Mouse (Mus musculus) forebrain, embryonic 13.5 days (tissue): ENCODE data around the gene Prkcq. TPM values are rescaled to one million over a fixed set of nuclear protein-coding genes. Genes with fewer than 3 reads are reported as not detected.

Experiments used
- ATAC-seq: fragments of 200-750 bp; cut with Nextera tagmentation; 2 replicates; pipeline ENCODE4 v1.8.0; 2017
- H3K27ac ChIP-seq: fragments of 300-500 bp; sonication (generic); 2 replicates; pipeline ENCODE4 v1.5.1; 2015; ENCODE audit warnings: inconsistent platforms, mild to moderate bottlenecking, moderate library complexity
- H3K27me3 ChIP-seq: fragments of 300-500 bp; sonication (generic); 2 replicates; pipeline ENCODE4 v1.6.1; 2015; ENCODE audit warnings: mild to moderate bottlenecking, inconsistent platforms
- H3K36me3 ChIP-seq: fragments of 300-500 bp; sonication (generic); 2 replicates; pipeline ENCODE4 v1.6.1; 2015; ENCODE audit warnings: mild to moderate bottlenecking, inconsistent platforms; ENCODE audit not compliant: poor library complexity, severe bottlenecking
- H3K4me1 ChIP-seq: fragments of 300-500 bp; sonication (generic); 2 replicates; pipeline ENCODE4 v1.6.1; 2015; ENCODE audit warnings: inconsistent platforms
- H3K4me2 ChIP-seq: fragments of 300-500 bp; sonication (generic); 2 replicates; pipeline ENCODE4 v1.6.1; 2015; ENCODE audit warnings: inconsistent platforms, mild to moderate bottlenecking, moderate library complexity
- H3K4me3 ChIP-seq: fragments of 300-500 bp; sonication (generic); 2 replicates; pipeline ENCODE4 v1.5.1; 2015; ENCODE audit warnings: mild to moderate bottlenecking, inconsistent platforms
- H3K9ac ChIP-seq: fragments of 300-500 bp; sonication (generic); 2 replicates; pipeline ENCODE4 v1.6.1; 2015; ENCODE audit warnings: mild to moderate bottlenecking, inconsistent platforms
- H3K9me3 ChIP-seq: fragments of 300-500 bp; sonication (generic); replicated peaks from 2 replicates; pipeline ENCODE4 v1.6.1; 2016; ENCODE audit warnings: inconsistent platforms
- WGBS: fragments of 180-500 bp; shearing (Covaris S2); methylation state at CpG from one replicate; pipeline ENCODE4 v1.1.7; 2015; 5-methylcytosine and 5-hydroxymethylcytosine counted together
- polyA plus RNA-seq: library from polyadenylated mRNA; unstranded; fragments of >200 nt; fragmentation: Nextera tagmentation; extraction: Ambion mirVana; gene quantifications from 2 replicates; pipeline ENCODE4 v1.2.1, GENCODE M21; 2015

Gene Prkcq
- polyA plus RNA-seq, 1 experiment from 2014 or later, result 1.1 TPM

- WGBS, result 89% methylated on average over 4 of the region's 4 CpGs
- Histone ChIP-seq H3K9ac (no peak overlapping the region), H3K36me3 (no peaks in the 10 kb centered on the region)
Measured at GRCm38 (mm10) chr2:11189150-11189767, 17.4 kb downstream of the Prkcq start.

GRCm38 (mm10) chr2:11192281-11193098 lies 20.6 kb downstream of the Prkcq start:
- no peaks in the 10 kb centered on the region for H3K36me3 ChIP-seq
- no peak overlapping the region for H3K4me3 ChIP-seq
- no peak overlapping the region for H3K9ac ChIP-seq
- WGBS, result 75% methylated on average over 12 of the region's 12 CpGs
- no peaks in the 10 kb centered on the region for H3K4me1 ChIP-seq
- ATAC-seq, result no peak
- no peaks in the 10 kb centered on the region for H3K9me3 ChIP-seq
- H3K27me3 ChIP-seq, result no peaks in the 10 kb centered on the region
- no peak overlapping the region for H3K27ac ChIP-seq
- no peak overlapping the region for H3K4me2 ChIP-seq

More at GRCm38 (mm10) chr2:11189150-11189767, 17.4 kb downstream of the Prkcq start:
- Histone ChIP-seq H3K27ac (no peak overlapping the region), H3K4me1 (no peaks in the 10 kb centered on the region), H3K4me2 (no peak overlapping the region), H3K4me3 (no peak overlapping the region), H3K9me3 (no peaks in the 10 kb centered on the region), H3K27me3 (no peaks in the 10 kb centered on the region)
- no peak for ATAC-seq

- Histone ChIP-seq H3K9ac (no peak overlapping the region), H3K36me3 (no peaks in the 10 kb centered on the region)
Measured at GRCm38 (mm10) chr2:11193099-11193618, 21.3 kb downstream of the Prkcq start.

GRCm38 (mm10) chr2:11194732-11195340 lies 22.9 kb downstream of the Prkcq start:
- no peak overlapping the region for H3K4me3 ChIP-seq
- H3K9me3 ChIP-seq, result no peaks in the 10 kb centered on the region
- ATAC-seq, result no peak
- H3K4me1 ChIP-seq, result no peaks in the 10 kb centered on the region
- H3K9ac ChIP-seq, result no peak overlapping the region
- 85% methylated on average over 5 of the region's 5 CpGs for WGBS
- H3K36me3 ChIP-seq, result no peaks in the 10 kb centered on the region
- H3K4me2 ChIP-seq, result no peak overlapping the region
- no peaks in the 10 kb centered on the region for H3K27me3 ChIP-seq
- H3K27ac ChIP-seq, result no peak overlapping the region

More at GRCm38 (mm10) chr2:11193099-11193618, 21.3 kb downstream of the Prkcq start:
- Histone ChIP-seq H3K9me3 (no peaks in the 10 kb centered on the region), H3K4me2 (no peak overlapping the region), H3K27ac (no peak overlapping the region), H3K27me3 (no peaks in the 10 kb centered on the region), H3K4me1 (no peaks in the 10 kb centered on the region), H3K4me3 (no peak overlapping the region)
- no peak for ATAC-seq
- WGBS, result 92% methylated on average over 6 of the region's 6 CpGs

- 79% methylated on average over 2 of the region's 2 CpGs for WGBS
- H3K36me3 ChIP-seq, result no peaks in the 10 kb centered on the region
- no peak overlapping the region for H3K9ac ChIP-seq
- no peak overlapping the region for H3K4me2 ChIP-seq
- no peaks in the 10 kb centered on the region for H3K9me3 ChIP-seq
- H3K27me3 ChIP-seq, result no peaks in the 10 kb centered on the region
- no peak overlapping the region for H3K4me3 ChIP-seq
- ATAC-seq, result no peak
- H3K27ac ChIP-seq, result no peak overlapping the region
- H3K4me1 ChIP-seq, result no peaks in the 10 kb centered on the region
Measured at GRCm38 (mm10) chr2:11196071-11196470, 24.2 kb downstream of the Prkcq start.

GRCm38 (mm10) chr2:11196952-11197559 lies 25.1 kb downstream of the Prkcq start:
- Histone ChIP-seq H3K4me1 (no peaks in the 10 kb centered on the region), H3K9ac (no peak overlapping the region), H3K9me3 (no peaks in the 10 kb centered on the region), H3K4me3 (no peak overlapping the region), H3K36me3 (no peaks in the 10 kb centered on the region), H3K27ac (no peak overlapping the region), H3K4me2 (no peak overlapping the region), H3K27me3 (no peaks in the 10 kb centered on the region)
- WGBS, result 88% methylated on average over 5 of the region's 5 CpGs
- no peak for ATAC-seq

GRCm38 (mm10) chr2:11199624-11200023 lies 27.7 kb downstream of the Prkcq start:
- Histone ChIP-seq H3K9ac (no peak overlapping the region), H3K36me3 (no peaks in the 10 kb centered on the region), H3K4me3 (no peak overlapping the region), H3K4me1 (no peaks in the 10 kb centered on the region), H3K27me3 (no peaks in the 10 kb centered on the region), H3K4me2 (no peak overlapping the region), H3K9me3 (no peaks in the 10 kb centered on the region), H3K27ac (no peak overlapping the region)
- no peak for ATAC-seq
- WGBS, result 85% methylated on average over 5 of the region's 5 CpGs

GRCm38 (mm10) chr2:11202841-11203240 lies 30.9 kb downstream of the Prkcq start:
- Histone ChIP-seq H3K4me2 (no peak overlapping the region), H3K4me3 (no peak overlapping the region), H3K36me3 (no peaks in the 10 kb centered on the region), H3K27ac (no peak overlapping the region), H3K9ac (no peak overlapping the region), H3K27me3 (no peaks in the 10 kb centered on the region), H3K9me3 (no peaks in the 10 kb centered on the region), H3K4me1 (no peaks in the 10 kb centered on the region)
- WGBS, result 85% methylated on average over 11 of the region's 11 CpGs
- no peak for ATAC-seq

GRCm38 (mm10) chr2:11203261-11203660 lies 31.4 kb downstream of the Prkcq start:
- ATAC-seq, result no peak
- 87% methylated on average over 5 of the region's 5 CpGs for WGBS
- H3K4me3 ChIP-seq, result no peak overlapping the region
- H3K27me3 ChIP-seq, result no peaks in the 10 kb centered on the region
- H3K36me3 ChIP-seq, result no peaks in the 10 kb centered on the region
- H3K27ac ChIP-seq, result no peak overlapping the region
- no peaks in the 10 kb centered on the region for H3K9me3 ChIP-seq
- H3K9ac ChIP-seq, result no peak overlapping the region
- H3K4me2 ChIP-seq, result no peak overlapping the region
- no peaks in the 10 kb centered on the region for H3K4me1 ChIP-seq

GRCm38 (mm10) chr2:11204232-11204631 lies 32.3 kb downstream of the Prkcq start:
- no peak overlapping the region for H3K9ac ChIP-seq
- H3K27ac ChIP-seq, result no peak overlapping the region
- no peaks in the 10 kb centered on the region for H3K27me3 ChIP-seq
- H3K4me3 ChIP-seq, result no peak overlapping the region
- no peaks in the 10 kb centered on the region for H3K4me1 ChIP-seq
- WGBS, result 71% methylated on average over 5 of the region's 5 CpGs
- H3K9me3 ChIP-seq, result no peaks in the 10 kb centered on the region
- ATAC-seq, result no peak
- no peaks in the 10 kb centered on the region for H3K36me3 ChIP-seq
- H3K4me2 ChIP-seq, result no peak overlapping the region

- Histone ChIP-seq H3K9me3 (no peaks in the 10 kb centered on the region), H3K4me2 (no peak overlapping the region), H3K9ac (no peak overlapping the region), H3K27ac (no peak overlapping the region), H3K27me3 (no peaks in the 10 kb centered on the region), H3K4me3 (no peak overlapping the region), H3K36me3 (no peaks in the 10 kb centered on the region), H3K4me1 (peaks cover under 1% of the 10 kb centered on the region)
- no peak for ATAC-seq
- 93% methylated on average over 9 of the region's 9 CpGs for WGBS
Measured at GRCm38 (mm10) chr2:11204961-11205360, 33.1 kb downstream of the Prkcq start.

- peaks cover 8% of the 10 kb centered on the region for H3K4me1 ChIP-seq
- no peak for ATAC-seq
- 95% methylated on average over 6 of the region's 6 CpGs for WGBS
- no peak overlapping the region for H3K27ac ChIP-seq
- H3K4me2 ChIP-seq, result no peak overlapping the region
- no peaks in the 10 kb centered on the region for H3K27me3 ChIP-seq
- H3K9ac ChIP-seq, result no peak overlapping the region
- no peaks in the 10 kb centered on the region for H3K36me3 ChIP-seq
- H3K4me3 ChIP-seq, result no peak overlapping the region
- H3K9me3 ChIP-seq, result no peaks in the 10 kb centered on the region
Measured at GRCm38 (mm10) chr2:11205720-11206119, 33.8 kb downstream of the Prkcq start.
